Mouse (Mus musculus) cerebral cortex, adult 2 months (tissue): ENCODE results near the gene Adprhl1.

Source experiments
- WGBS: fragments of 180-500 bp; shearing (Covaris S2); methylation state at CpG from one replicate; pipeline ENCODE4 v1.1.7; 2018; 5-methylcytosine and 5-hydroxymethylcytosine counted together

Gene Adprhl1

DNA sequence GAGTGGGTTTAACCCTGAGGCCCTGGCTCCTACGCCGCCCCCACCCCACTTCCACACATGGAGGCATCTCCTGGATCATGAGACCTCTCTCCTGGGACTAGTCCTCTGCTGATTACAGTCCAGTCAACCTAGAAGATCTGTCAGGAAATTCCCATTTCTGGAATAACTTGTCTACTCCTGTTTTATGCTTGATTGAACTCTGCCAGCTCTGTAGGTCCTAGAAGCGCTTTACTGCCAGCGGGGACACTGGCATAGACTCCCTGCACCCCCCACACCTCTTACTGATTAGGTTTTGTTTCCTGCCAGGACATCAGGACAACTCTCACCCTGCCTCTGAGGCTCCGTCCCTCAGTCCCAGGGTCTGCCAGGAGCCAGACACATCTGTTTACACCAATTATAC, 56.5 kb downstream of the Adprhl1 start:
- WGBS, result 91% methylated on average over 5 of the region's 5 CpGs

DNA sequence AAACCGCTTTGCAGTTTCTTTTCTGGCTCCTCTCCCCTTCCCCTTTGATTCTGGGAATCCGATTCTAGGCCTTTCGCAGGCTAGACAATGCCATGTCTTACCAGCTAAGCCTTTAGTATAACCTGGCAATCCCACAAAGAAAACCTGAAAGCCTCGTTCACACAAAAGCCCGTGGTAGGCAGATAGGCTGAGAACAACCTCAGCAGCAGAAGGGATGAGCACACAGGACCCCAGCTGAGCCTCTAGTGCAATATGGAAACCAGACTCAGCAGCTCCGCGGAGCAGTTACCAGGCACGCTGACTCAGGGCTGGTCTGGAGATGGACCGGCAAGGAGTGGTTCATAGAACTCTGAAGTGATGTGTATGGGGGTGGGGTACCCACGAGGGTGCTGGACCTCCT, 59.1 kb downstream of the Adprhl1 start:
- WGBS, result 50% methylated on average over 10 of the region's 10 CpGs

DNA sequence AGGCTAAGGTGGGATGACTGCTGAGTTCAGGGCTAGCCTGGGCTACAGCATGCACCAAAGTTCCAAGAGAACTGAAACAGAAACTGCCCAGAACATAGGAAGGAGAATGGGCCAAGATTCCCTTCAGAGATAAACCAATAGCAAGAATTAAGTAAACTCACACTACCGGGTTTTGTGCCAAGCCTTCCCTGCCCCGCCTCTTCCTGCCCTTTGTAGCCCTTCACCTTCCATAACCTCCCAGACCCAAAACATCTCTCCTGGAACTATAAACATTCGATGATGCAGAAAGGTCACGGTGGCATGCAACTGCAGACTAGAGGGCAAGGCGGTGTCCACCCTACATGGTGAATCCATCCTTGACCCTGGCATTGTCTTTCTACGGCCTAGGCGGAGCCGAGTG, 63.7 kb downstream of the Adprhl1 start:
- WGBS, result 88% methylated on average over 8 of the region's 8 CpGs

DNA sequence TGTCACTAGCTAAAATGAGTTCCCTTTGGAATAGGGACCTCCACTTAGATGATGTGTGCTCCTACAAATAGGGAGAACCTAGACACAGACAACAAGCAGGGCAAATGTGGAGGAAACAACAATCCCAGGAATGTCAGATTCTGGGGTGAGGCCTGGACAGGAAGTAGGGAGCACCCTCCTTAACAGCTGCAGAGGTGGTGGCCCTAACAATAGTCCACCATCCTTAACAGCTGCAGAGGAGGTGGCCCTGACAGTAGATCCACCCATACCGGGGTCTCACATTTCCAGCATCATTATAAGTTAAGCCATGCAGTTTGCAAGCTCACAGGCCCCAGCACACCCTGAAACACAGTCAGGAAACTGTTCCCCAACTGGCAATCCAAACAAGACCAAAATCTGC, 65.1 kb downstream of the Adprhl1 start:
- 89% methylated on average over 1 of the region's 1 CpGs for WGBS

DNA sequence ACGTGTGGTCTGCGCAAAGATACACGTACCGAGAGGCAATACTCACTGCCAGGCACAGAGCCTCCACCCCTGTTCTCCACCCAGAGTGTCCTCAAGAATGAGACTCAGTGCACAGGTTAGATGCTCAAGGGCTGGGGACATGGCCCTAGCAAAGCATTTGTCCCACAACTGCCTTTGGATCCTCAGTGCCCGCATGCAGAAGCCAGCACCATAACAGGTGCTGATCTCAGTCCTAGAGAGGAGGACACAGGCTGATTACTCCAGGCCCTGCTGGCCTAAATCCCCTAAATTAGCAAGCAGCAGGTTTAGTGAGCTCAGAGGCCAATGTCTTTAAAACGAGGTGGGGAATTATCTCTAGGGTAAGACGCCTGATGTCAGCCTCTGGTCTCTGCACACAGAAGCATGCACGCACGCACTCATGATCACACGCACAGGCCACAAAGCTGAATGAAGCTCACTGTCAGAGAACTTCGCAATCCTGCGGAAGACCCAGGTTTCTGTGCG, 65.9 kb downstream of the Adprhl1 start:
- WGBS, result 90% methylated on average over 13 of the region's 13 CpGs

DNA sequence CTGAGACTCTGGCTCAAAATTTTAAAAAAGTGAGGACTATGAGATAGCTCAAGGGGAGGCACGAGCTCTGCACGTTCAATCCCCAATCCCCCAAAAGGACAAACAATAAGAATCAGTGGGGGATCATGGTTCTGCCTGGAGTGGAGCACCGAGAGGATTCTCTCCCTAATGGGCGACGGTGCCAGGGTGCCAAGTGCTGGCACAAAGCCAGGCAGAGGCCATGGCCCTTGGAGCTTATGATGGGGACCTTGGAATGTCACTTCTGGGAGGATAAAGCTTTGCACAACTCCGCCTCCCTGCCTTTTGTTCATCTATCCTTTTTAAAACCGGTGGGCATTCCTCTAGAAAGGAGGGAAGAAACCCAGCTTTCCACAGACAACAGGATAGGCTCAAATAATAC, 66.3 kb downstream of the Adprhl1 start:
- 73% methylated on average over 7 of the region's 7 CpGs for WGBS

DNA sequence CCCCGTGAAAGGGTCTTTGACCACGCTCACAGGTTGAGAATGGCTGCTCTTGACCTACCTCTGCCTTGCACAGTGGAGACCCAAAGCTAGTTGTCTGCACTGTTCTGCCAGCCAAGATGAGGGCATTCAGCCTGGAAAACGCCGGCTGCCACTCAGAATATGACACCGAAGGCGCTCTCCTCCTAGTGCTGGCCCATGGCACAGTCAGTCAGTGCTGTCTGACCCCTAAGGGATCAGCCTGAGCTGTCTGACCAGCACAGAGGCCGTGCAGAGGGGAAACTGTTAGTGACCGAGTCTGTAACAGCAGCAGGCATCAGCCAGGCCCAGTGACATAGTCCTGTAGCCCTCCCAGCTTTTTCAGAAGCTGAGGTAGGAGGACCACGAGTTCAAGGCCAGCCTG, 66.7 kb downstream of the Adprhl1 start:
- WGBS, result 87% methylated on average over 9 of the region's 9 CpGs

DNA sequence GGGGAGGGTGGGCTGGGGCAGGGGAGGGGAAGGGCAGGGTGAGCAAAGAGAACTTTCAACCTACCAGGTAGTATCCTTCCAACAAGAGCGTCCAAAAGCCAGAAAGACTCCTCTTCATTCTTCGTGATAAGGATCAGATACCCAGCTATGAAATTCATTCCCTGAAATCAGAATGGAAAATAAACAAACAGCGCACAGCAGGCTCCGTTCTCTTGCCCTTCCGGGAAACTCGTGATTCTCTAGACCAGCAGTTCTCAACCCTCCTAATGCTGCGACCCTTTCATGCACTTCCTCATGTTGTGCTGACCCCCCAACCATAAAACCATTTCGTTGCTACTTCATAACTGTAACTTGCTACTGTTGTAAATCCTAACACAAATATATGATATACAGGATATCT, 67.1 kb downstream of the Adprhl1 start:
- WGBS, result 88% methylated on average over 8 of the region's 8 CpGs

DNA sequence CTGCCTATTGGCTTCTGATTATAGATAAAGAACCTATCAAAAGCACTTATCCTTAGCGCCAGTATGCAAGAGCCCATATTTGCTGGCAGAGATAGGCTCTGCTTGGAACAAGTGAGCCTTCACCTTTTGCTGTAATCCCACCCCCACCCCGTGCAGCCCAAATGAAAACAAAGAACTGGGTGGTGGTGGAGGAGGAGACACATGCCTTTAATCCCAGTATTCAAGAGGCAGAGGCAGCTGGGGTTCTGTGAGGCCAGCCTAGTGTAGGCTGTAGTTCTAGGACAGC, 72.3 kb downstream of the Adprhl1 start:
- WGBS, result 35% methylated on average over 2 of the region's 2 CpGs

DNA sequence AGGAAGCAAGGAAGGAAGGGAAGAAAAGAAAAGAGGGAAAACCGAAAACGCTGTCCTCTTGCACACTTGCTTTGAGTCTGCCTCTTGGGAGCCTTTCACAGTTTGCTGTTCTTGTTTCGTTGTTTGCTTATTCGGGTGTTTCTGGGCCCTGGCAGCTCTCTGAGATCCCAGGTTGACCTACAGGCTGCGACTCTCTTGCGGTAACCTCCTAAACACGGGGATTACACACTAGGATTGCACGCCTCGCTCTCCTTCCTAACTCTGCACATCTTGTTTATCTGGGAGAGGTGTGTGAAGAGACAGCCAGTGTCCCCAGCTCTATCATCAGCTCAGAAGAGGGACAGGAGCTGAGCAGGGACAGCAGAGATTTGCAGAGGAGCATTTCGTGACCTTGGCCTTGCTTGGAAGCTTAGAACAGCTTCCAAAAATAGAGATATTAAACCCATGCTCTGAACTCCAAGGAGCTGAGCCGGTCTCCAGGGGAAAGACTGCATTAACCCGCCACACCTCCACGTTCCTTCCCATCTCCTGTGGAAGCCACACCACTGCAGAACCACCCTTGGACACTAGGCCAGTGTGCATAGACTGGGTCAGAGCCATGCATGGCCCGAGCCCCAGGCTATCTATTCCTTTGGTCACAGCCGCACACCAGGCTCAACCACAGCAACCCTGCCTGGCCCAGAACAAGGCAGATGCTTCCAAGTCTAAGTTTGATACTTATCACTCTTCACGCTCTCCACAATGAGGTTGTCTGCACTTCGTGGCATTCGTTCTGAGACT, 72.9 kb downstream of the Adprhl1 start:
- 71% methylated on average over 18 of the region's 18 CpGs for WGBS

DNA sequence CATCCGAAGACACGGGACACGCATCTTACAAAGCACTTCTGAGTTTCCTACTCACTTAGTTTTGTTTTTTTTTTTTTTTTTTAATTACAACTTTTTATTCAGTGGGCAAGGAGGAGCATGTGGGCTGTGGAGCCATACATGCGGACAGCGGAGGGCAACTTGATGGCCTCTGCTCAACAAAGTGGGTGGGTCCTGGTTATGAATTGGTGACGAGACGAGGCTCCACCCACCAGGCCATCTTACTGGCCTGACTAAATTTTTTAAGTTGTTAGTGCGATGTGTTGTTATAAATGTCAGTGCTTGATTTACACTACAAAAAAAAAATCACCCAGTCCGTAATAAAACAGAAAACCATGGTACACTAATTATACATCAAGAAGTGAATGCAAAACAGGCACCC, 73.6 kb downstream of the Adprhl1 start:
- 61% methylated on average over 9 of the region's 9 CpGs for WGBS

DNA sequence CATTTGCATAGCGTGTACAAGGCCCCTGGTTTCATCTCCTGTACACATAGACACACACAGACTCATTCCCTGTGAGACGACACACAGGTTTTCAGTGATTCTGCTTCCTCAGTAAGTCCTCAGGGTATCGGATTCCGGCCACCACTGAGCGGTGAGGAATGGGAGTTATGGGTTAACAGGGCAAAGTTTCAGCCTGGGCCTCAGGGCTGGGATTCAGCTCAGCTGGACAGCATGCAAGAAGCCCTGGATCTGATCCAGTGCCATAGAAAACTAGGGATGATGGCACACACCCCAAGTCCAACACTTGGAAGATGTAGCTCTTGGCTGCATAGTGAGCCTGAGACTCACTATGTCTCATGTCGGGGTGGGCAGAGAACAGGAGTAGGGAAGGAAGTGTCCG, 74.0 kb downstream of the Adprhl1 start:
- WGBS, result 65% methylated on average over 7 of the region's 7 CpGs

DNA sequence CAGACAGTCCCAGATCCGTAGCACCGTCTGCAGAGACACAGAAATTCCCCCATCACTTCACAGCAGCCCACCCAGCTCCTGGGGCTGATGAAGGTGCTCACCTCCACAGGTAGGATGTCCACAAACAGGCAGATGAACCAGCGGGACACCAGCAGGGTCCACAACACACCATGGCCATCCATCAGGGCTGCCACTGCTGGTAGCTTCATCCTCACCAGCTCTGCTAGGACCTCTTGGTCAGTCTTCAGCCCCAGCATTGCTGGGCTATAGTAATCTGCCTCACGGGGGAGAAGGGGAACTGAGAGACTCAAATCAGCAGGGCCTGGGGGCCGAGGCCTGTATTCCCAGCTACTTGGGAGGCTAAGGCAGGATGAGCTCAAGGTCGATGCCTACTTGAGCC, 74.5 kb downstream of the Adprhl1 start:
- WGBS, result 74% methylated on average over 6 of the region's 6 CpGs

DNA sequence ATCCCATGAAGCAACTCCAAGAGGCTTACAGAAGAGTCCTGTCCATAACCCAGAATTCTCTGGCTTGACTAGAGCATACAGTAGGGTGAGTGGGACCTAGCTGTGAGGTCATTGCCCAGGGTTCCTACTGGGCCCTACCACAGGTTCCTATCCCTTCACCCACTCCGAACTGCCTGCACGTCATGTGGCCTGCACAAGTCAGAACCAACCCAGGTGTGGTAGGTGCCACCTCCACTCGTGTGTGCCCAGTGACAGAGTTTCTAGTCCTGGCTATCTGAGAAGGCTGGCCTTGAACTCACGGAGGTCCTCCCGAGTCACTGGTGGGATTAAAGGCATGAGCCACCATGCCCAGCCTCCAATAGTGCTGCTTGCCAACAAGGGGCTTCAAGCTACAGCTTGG, 75.8 kb downstream of the Adprhl1 start:
- 87% methylated on average over 5 of the region's 5 CpGs for WGBS

DNA sequence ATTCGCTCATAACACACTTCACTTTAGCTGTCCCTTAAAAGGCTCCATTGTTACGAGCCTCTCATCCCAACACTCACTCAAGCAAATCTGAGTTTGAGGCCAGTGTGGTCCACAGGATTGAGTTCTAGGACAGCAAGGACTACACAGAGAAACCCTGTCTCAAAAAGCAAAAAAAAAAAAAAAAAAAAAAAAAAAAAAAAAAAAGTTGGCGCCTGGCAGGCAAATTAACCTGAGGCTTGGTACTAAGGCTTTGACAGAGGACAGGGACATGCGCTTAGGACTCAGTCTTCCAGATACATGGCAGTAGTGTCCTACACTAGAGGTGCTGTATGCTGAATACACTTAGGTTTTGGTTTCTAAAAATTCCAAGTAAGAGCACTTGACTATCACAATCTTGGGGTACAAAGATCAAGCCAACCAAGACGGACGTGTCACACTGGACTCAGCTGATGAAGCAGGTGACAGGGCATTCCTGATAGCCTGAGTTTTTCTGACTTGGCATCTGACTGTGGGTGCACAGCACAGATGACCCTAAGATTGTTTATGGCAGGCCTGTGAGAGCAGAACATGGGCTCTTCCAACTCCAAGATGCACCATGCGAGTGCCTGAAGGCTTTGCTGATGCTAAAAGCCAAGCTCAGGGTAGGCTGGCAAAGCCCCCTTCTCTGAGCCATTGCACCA, 76.6 kb downstream of the Adprhl1 start:
- WGBS, result 88% methylated on average over 7 of the region's 7 CpGs

DNA sequence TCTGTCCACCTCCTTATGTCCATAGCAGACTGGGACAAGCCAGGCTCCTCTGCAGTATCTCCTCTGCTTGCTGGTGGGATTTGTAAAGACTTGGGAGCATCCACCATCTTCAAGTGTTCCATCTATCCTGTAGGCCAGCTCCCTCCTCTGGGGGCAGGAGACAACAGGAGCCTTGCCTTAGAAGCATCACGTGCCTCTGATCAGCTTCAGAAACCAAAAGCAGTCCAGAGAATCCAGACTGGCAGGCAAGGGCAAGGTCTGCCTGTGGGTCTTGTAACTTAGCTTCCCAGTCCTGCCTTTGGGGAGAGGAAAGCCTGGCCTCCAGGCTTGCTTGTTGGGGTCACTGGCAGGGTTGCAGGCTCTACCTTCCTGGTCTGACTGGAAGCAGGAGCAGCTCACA, 78.3 kb downstream of the Adprhl1 start:
- 62% methylated on average over 1 of the region's 1 CpGs for WGBS

DNA sequence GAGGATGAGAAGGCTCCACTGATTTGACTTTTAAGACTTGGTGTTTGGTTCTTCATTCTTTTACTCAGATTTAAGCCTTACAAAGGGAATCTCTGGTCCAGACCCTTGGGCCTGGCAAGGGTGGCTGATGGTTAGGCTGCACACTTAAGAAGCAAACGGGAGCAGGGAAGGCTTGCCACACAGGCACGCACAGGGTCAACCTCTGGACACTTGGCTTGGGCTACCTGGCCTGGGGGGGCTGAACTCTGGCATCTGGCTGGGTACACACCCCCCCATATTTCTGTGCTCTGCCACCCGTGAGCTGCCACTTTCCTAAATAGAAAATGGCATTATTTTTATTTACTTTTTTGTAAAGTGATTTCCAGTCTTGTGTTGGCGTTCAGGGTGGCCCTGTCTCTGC, 79.2 kb downstream of the Adprhl1 start:
- WGBS, result 73% methylated on average over 4 of the region's 4 CpGs

DNA sequence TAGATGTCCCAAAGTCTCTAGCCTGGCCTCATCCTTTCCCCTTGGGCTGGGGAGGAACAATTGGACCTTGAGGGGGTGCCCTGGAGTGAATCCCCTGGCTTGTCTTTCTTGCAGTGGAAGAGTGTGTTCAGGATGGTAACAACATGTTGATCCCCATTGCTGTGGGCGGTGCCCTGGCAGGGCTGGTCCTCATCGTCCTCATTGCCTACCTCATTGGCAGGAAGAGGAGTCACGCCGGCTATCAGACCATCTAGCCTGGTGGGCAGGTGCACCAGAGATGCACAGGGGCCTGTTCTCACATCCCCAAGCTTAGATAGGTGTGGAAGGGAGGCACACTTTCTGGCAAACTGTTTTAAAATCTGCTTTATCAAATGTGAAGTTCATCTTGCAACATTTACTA, 79.7 kb downstream of the Adprhl1 start:
- WGBS, result 81% methylated on average over 4 of the region's 4 CpGs
